Mouse (Mus musculus) intestine, postnatal 0 days (tissue): ENCODE measurements around the gene Itgb7. TPM values are rescaled to one million over a fixed set of nuclear protein-coding genes. Genes with fewer than 3 reads are reported as not detected.

Experiments
- ATAC-seq: fragments of 200-750 bp; cut with Nextera tagmentation; 2 replicates; pipeline ENCODE4 v1.8.0; 2017; ENCODE audit warnings: mild to moderate bottlenecking, moderate TSS enrichment, moderate library complexity
- H3K27ac ChIP-seq: fragments of 300-500 bp; sonication (generic); 2 replicates; pipeline ENCODE4 v1.5.1; 2014; ENCODE audit warnings: mild to moderate bottlenecking, low read depth, low read length, moderate library complexity
- H3K27me3 ChIP-seq: fragments of 300-500 bp; sonication (generic); replicated peaks from 2 replicates; pipeline ENCODE4 v1.6.1; 2014; ENCODE audit warnings: low read length, mixed read lengths; ENCODE audit not compliant: control insufficient read depth, insufficient read depth
- H3K36me3 ChIP-seq: fragments of 300-500 bp; sonication (generic); 2 replicates; pipeline ENCODE4 v1.6.1; 2014; ENCODE audit warnings: mild to moderate bottlenecking, moderate library complexity; ENCODE audit not compliant: control insufficient read depth, insufficient read depth
- H3K4me1 ChIP-seq: fragments of 300-500 bp; sonication (generic); replicated peaks from 2 replicates; pipeline ENCODE4 v1.6.1; 2014; ENCODE audit warnings: antibody characterized with exemption, low read length, mixed read lengths; ENCODE audit not compliant: control insufficient read depth, insufficient read depth
- H3K4me2 ChIP-seq: fragments of 300-500 bp; sonication (generic); replicated peaks from 2 replicates; pipeline ENCODE4 v1.6.1; 2014; ENCODE audit warnings: low read depth, mild to moderate bottlenecking, moderate library complexity
- H3K4me3 ChIP-seq: fragments of 300-500 bp; sonication (generic); 2 replicates; pipeline ENCODE4 v1.5.1; 2014; ENCODE audit warnings: low read depth, low read length
- H3K9ac ChIP-seq: fragments of 300-500 bp; sonication (generic); 2 replicates; pipeline ENCODE4 v1.6.1; 2014; ENCODE audit warnings: mild to moderate bottlenecking, low read depth, low read length
- H3K9me3 ChIP-seq: fragments of 300-500 bp; sonication (generic); 2 replicates; pipeline ENCODE4 v1.6.1; 2016; ENCODE audit warnings: mixed run types; ENCODE audit not compliant: control insufficient read depth
- CTCF ChIP-seq: sonication (generic); IDR thresholded peaks from 2 replicates; pipeline ENCODE4 v1.5.1; 2016; ENCODE audit warnings: low read depth, mild to moderate bottlenecking, control low read depth, antibody characterized with exemption, moderate library complexity
- WGBS: fragments of 180-500 bp; shearing (Covaris S2); extraction: QIAGEN DNeasy Blood & Tissue Kit; methylation state at CpG from one replicate; pipeline ENCODE4 v1.1.7; 2014; 5-methylcytosine and 5-hydroxymethylcytosine counted together
- polyA plus RNA-seq: library from polyadenylated mRNA; unstranded; fragments of >200 nt; fragmentation: Nextera tagmentation; extraction: Ambion mirVana; gene quantifications from 2 replicates; pipeline ENCODE4 v1.2.1, GENCODE M21; 2015

The Itgb7 gene
- polyA plus RNA-seq, 1 experiment from 2014 or later, result 2.9 TPM

GRCm38 (mm10) chr15:102192820-102193386 is 38.8 kb downstream of the Itgb7 start:
- no peak for ATAC-seq
- Histone ChIP-seq H3K4me3 (no peak overlapping the region), H3K27me3 (no peaks in the 10 kb centered on the region), H3K4me1 (no peaks in the 10 kb centered on the region), H3K9me3 (no peaks in the 10 kb centered on the region), H3K9ac (no peak overlapping the region), H3K4me2 (no peak overlapping the region), H3K27ac (no peak overlapping the region), H3K36me3 (no peaks in the 10 kb centered on the region)
- no peak for TF ChIP-seq CTCF
- 34% methylated on average over 5 of the region's 5 CpGs for WGBS

- H3K9ac ChIP-seq, result no peak overlapping the region
- no peak overlapping the region for H3K4me3 ChIP-seq
- H3K4me1 ChIP-seq, result no peaks in the 10 kb centered on the region
- WGBS, result 53% methylated on average over 7 of the region's 7 CpGs
- ATAC-seq, result no peak
- no peak overlapping the region for H3K4me2 ChIP-seq
- H3K9me3 ChIP-seq, result no peaks in the 10 kb centered on the region
- TF ChIP-seq CTCF, result no peak
- no peak overlapping the region for H3K27ac ChIP-seq
- no peaks in the 10 kb centered on the region for H3K36me3 ChIP-seq
- H3K27me3 ChIP-seq, result no peaks in the 10 kb centered on the region
Measured at GRCm38 (mm10) chr15:102192271-102192812, 39.4 kb downstream of the Itgb7 start.

GRCm38 (mm10) chr15:102191699-102192098 is 40.0 kb downstream of the Itgb7 start:
- 25% methylated on average over 7 of the region's 7 CpGs for WGBS
- H3K9ac ChIP-seq, result no peak overlapping the region
- H3K4me3 ChIP-seq, result no peak overlapping the region
- H3K4me2 ChIP-seq, result no peak overlapping the region
- ATAC-seq, result peak; percentile 11; the same call in 1 of the 2 replicates
- H3K9me3 ChIP-seq, result no peaks in the 10 kb centered on the region
- H3K4me1 ChIP-seq, result no peaks in the 10 kb centered on the region
- no peaks in the 10 kb centered on the region for H3K36me3 ChIP-seq
- H3K27me3 ChIP-seq, result no peaks in the 10 kb centered on the region
- no peak for TF ChIP-seq CTCF
- H3K27ac ChIP-seq, result no peak overlapping the region

- ATAC-seq, result peak; percentile 71
- Histone ChIP-seq H3K9ac (no peak overlapping the region), H3K36me3 (peaks cover 6% of the 10 kb centered on the region), H3K4me2 (peak overlapping the region; percentile 30), H3K4me1 (no peaks in the 10 kb centered on the region), H3K27me3 (no peaks in the 10 kb centered on the region), H3K27ac (no peak overlapping the region), H3K4me3 (no peak overlapping the region), H3K9me3 (no peaks in the 10 kb centered on the region)
- WGBS, result 36% methylated on average over 6 of the region's 6 CpGs
- TF ChIP-seq CTCF, result peak; percentile 6; the same call in 1 of the 2 replicates
Measured at GRCm38 (mm10) chr15:102188883-102189282, 42.9 kb downstream of the Itgb7 start.

GRCm38 (mm10) chr15:102188096-102188495 is 43.6 kb downstream of the Itgb7 start:
- H3K4me2 ChIP-seq, result no peak overlapping the region
- no peak overlapping the region for H3K4me3 ChIP-seq
- 74% methylated on average over 10 of the region's 10 CpGs for WGBS
- no peaks in the 10 kb centered on the region for H3K27me3 ChIP-seq
- H3K9me3 ChIP-seq, result no peaks in the 10 kb centered on the region
- no peak overlapping the region for H3K27ac ChIP-seq
- H3K36me3 ChIP-seq, result peaks cover 6% of the 10 kb centered on the region
- no peaks in the 10 kb centered on the region for H3K4me1 ChIP-seq
- TF ChIP-seq CTCF, result no peak
- H3K9ac ChIP-seq, result no peak overlapping the region
- ATAC-seq, result no peak

- Histone ChIP-seq H3K27ac (no peak overlapping the region), H3K4me2 (no peak overlapping the region), H3K4me3 (no peak overlapping the region), H3K4me1 (no peaks in the 10 kb centered on the region), H3K27me3 (no peaks in the 10 kb centered on the region), H3K9me3 (no peaks in the 10 kb centered on the region), H3K9ac (no peak overlapping the region), H3K36me3 (peaks cover 6% of the 10 kb centered on the region)
- WGBS, result 86% methylated on average over 11 of the region's 11 CpGs
- TF ChIP-seq CTCF, result no peak
- no peak for ATAC-seq
Measured at GRCm38 (mm10) chr15:102186239-102186638, 45.5 kb downstream of the Itgb7 start.

- H3K36me3 ChIP-seq, result peaks cover 6% of the 10 kb centered on the region
Measured at GRCm38 (mm10) chr15:102183076-102183475, 48.7 kb downstream of the Itgb7 start.

More at GRCm38 (mm10) chr15:102183076-102183475, 48.7 kb downstream of the Itgb7 start:
- H3K4me1 ChIP-seq, result no peaks in the 10 kb centered on the region
- no peak for TF ChIP-seq CTCF
- WGBS, result 75% methylated on average over 3 of the region's 3 CpGs
- H3K9ac ChIP-seq, result no peak overlapping the region
- no peak overlapping the region for H3K4me3 ChIP-seq
- no peaks in the 10 kb centered on the region for H3K27me3 ChIP-seq
- no peak for ATAC-seq
- H3K9me3 ChIP-seq, result no peaks in the 10 kb centered on the region
- no peak overlapping the region for H3K4me2 ChIP-seq
- H3K27ac ChIP-seq, result no peak overlapping the region
